Comparison of ENCODE assay signal across 25 mouse cellular contexts in genomic region chr11:63812146-63812545, GRCm38 (mm10).
DNase-seq lines count a peak whose midpoint lies in the region; ATAC-seq and TF ChIP-seq lines count a peak whose summit lies in the region.
"Had no signal": no experiment of that assay in that cellular context is flagged by ENCODE, and none has a peak within 500 bp of the region (broad histone marks: within the 10 kb centered on the region; RNA-seq: fewer than 3 reads in every experiment).

No protein-coding gene starts in this region.

- 30% methylated on average over 5 of the region's 5 CpGs for WGBS in cerebellum, adult 2 months
- WGBS in kidney, embryonic 16.5 days = 82% methylated on average over 5 of the region's 5 CpGs
- 84% methylated on average over 5 of the region's 5 CpGs for WGBS in forebrain, embryonic 15.5 days

- H3K4me2 ChIP-seq in kidney, embryonic 16.5 days (replicated peaks; ENCODE audit: low read depth, low read length) = no peak overlapping the region
- H3K4me2 ChIP-seq in forebrain, embryonic 15.5 days (replicated peaks) = no peak overlapping the region
- H3K4me2 ChIP-seq: forebrain, embryonic 13.5 days; heart, embryonic 13.5 days; hindbrain, embryonic 14.5 days; limb, embryonic 12.5 days; midbrain, embryonic 12.5 days; neural tube, embryonic 15.5 days; stomach, embryonic 15.5 days had no signal

- no peak overlapping the region for H3K27ac ChIP-seq in cerebellum, adult 2 months (ENCODE audit: insufficient read depth, low read length)
- no peak overlapping the region for H3K27ac ChIP-seq in kidney, embryonic 16.5 days (ENCODE audit: low read length)
- H3K27ac ChIP-seq in forebrain, embryonic 15.5 days (replicated peaks) = no peak overlapping the region
- H3K27ac ChIP-seq: forebrain, embryonic 13.5 days; heart, embryonic 13.5 days; hindbrain, embryonic 14.5 days; kidney, postnatal 0 days; limb, embryonic 12.5 days; midbrain, embryonic 12.5 days; neural tube, embryonic 15.5 days; stomach, embryonic 15.5 days had no signal

- H3K27me3 ChIP-seq in cerebellum, adult 2 months (ENCODE audit: control insufficient read depth, insufficient read depth, low read length) = no peaks in the 10 kb centered on the region
- H3K27me3 ChIP-seq in kidney, embryonic 16.5 days (ENCODE audit: insufficient read depth, low read length) = no peaks in the 10 kb centered on the region
- no peaks in the 10 kb centered on the region for H3K27me3 ChIP-seq in forebrain, embryonic 15.5 days
- H3K27me3 ChIP-seq: forebrain, embryonic 13.5 days; heart, embryonic 13.5 days; limb, embryonic 12.5 days; megakaryocyte, embryonic 14.5 days; midbrain, embryonic 12.5 days; neural tube, embryonic 15.5 days; stomach, embryonic 15.5 days had no signal

- ATAC-seq in kidney, embryonic 16.5 days (ENCODE audit: low FRiP score, low TSS enrichment) = no peak
- no peak for ATAC-seq in forebrain, embryonic 15.5 days (replicated peaks)
- ATAC-seq: forebrain, embryonic 13.5 days; Patski had no signal

- H3K4me1 ChIP-seq in cerebellum, adult 2 months (ENCODE audit: control insufficient read depth, insufficient read depth, low read length) = no peaks in the 10 kb centered on the region
- H3K4me1 ChIP-seq in kidney, embryonic 16.5 days (ENCODE audit: insufficient read depth, low read length) = no peaks in the 10 kb centered on the region
- no peaks in the 10 kb centered on the region for H3K4me1 ChIP-seq in forebrain, embryonic 15.5 days
- H3K4me1 ChIP-seq: forebrain, embryonic 13.5 days; heart, embryonic 13.5 days; limb, embryonic 12.5 days; megakaryocyte, embryonic 14.5 days; midbrain, embryonic 12.5 days; neural tube, embryonic 15.5 days; stomach, embryonic 15.5 days had no signal

- DNase-seq in cerebellum, postnatal 10 days = peak; percentile 33
- no peak for DNase-seq in cerebellum, adult 2 months
- DNase-seq in kidney, postnatal 25 days = peak; percentile 7 to 40
- DNase-seq in adrenal gland, adult 2 months = peak; percentile 44
- peak; percentile 32 for DNase-seq in adrenal gland, postnatal 25 days
- DNase-seq: cerebellum, postnatal 36 days; gastrocnemius, postnatal 36 days; heart, adult 18-20 months; heart, postnatal 10 days; kidney, adult 18-20 months; layer of hippocampus, adult 9-11 months; lung, postnatal 4 days; right cerebral cortex, postnatal 25 days had no signal

- H3K9ac ChIP-seq in kidney, embryonic 16.5 days (replicated peaks; ENCODE audit: low read length) = no peak overlapping the region
- H3K9ac ChIP-seq in forebrain, embryonic 15.5 days (replicated peaks) = no peak overlapping the region
- H3K9ac ChIP-seq: forebrain, embryonic 13.5 days; heart, embryonic 13.5 days; hindbrain, embryonic 14.5 days; limb, embryonic 12.5 days; midbrain, embryonic 12.5 days; neural tube, embryonic 15.5 days; stomach, embryonic 15.5 days had no signal

- H3K36me3 ChIP-seq in kidney, embryonic 16.5 days (ENCODE audit: insufficient read depth, low read length) = no peaks in the 10 kb centered on the region
- H3K36me3 ChIP-seq in forebrain, embryonic 15.5 days = no peaks in the 10 kb centered on the region
- H3K36me3 ChIP-seq: heart, embryonic 13.5 days; limb, embryonic 12.5 days; midbrain, embryonic 12.5 days; neural tube, embryonic 15.5 days; stomach, embryonic 15.5 days had no signal

- no peaks in the 10 kb centered on the region for H3K9me3 ChIP-seq in kidney, embryonic 16.5 days (ENCODE audit: low read length)
- H3K9me3 ChIP-seq in forebrain, embryonic 15.5 days = no peaks in the 10 kb centered on the region
- H3K9me3 ChIP-seq: forebrain, embryonic 13.5 days; heart, embryonic 13.5 days; limb, embryonic 12.5 days; megakaryocyte, embryonic 14.5 days; midbrain, embryonic 12.5 days; neural tube, embryonic 15.5 days; stomach, embryonic 15.5 days had no signal

- no peak for TF ChIP-seq CTCF in cerebellum, adult 2 months (IDR thresholded peaks at IDR 0.05; ENCODE audit: borderline replicate concordance, insufficient read depth, low read depth, low read length)

- TF ChIP-seq POLR2A in cerebellum, adult 2 months (IDR thresholded peaks at IDR 0.05; ENCODE audit: borderline replicate concordance, insufficient read depth, low read length) = no peak

- no peak overlapping the region for H3K4me3 ChIP-seq in cerebellum, adult 2 months (replicated peaks; ENCODE audit: insufficient read depth, low read depth, low read length)
- H3K4me3 ChIP-seq in kidney, embryonic 16.5 days (ENCODE audit: low read length) = no peak overlapping the region
- H3K4me3 ChIP-seq in forebrain, embryonic 15.5 days = no peak overlapping the region
- H3K4me3 ChIP-seq: forebrain, embryonic 13.5 days; heart, embryonic 13.5 days; limb, embryonic 12.5 days; megakaryocyte, embryonic 14.5 days; midbrain, embryonic 12.5 days; neural tube, embryonic 15.5 days; stomach, embryonic 15.5 days had no signal

Comparison
In these comparisons a context has a peak if more than half of its experiments do, and no peak if none do; other contexts are left out.
1. DNase-seq: peak in cerebellum, postnatal 10 days (2 of 2), kidney, postnatal 25 days (2 of 2), adrenal gland, adult 2 months (single experiment) and adrenal gland, postnatal 25 days (single experiment); none in cerebellum, adult 2 months (0 of 2).